Comparison of ENCODE assay signal across 1 mouse cellular context in genomic region chr2:174463370-174463769, GRCm38 (mm10).
TF ChIP-seq lines count a peak whose summit lies in the region.

No protein-coding gene starts in this region.

TF ChIP-seq in MEL, 35 proteins besides CTCF, POLR2A, EP300 and RAD21:
- TF ChIP-seq ZMIZ1 (IDR thresholded peaks at IDR 0.05; ENCODE audit: low read depth, low read length) (no peak), RCOR1 (IDR thresholded peaks at IDR 0.05; ENCODE audit: low read depth, low read length) (no peak), KAT2A (conservative IDR thresholded peaks at IDR 0.05; ENCODE audit: low read depth, low read length) (no peak), TAL1 (IDR thresholded peaks at IDR 0.05; ENCODE audit: low read length) (no peak), JUND (IDR thresholded peaks at IDR 0.05; ENCODE audit: low read depth, low read length) (no peak), MYC (IDR thresholded peaks at IDR 0.05; ENCODE audit: low read depth, low read length) (no peak), POLR2AphosphoS2 (IDR thresholded peaks at IDR 0.05; ENCODE audit: low read length) (no peak), GATA1 (IDR thresholded peaks at IDR 0.05; ENCODE audit: low read depth, low read length) (no peak), CHD2 (IDR thresholded peaks at IDR 0.05; ENCODE audit: low read length) (no peak), ZKSCAN1 (IDR thresholded peaks at IDR 0.05; ENCODE audit: low read depth, low read length) (no peak), MYB (IDR thresholded peaks at IDR 0.05; ENCODE audit: low read depth, low read length) (no peak), BHLHE40 (IDR thresholded peaks at IDR 0.05; ENCODE audit: borderline replicate concordance, low read depth, low read length) (no peak), UBTF (IDR thresholded peaks at IDR 0.05; ENCODE audit: borderline replicate concordance, insufficient read depth, low read depth, low read length) (no peak), TCF12 (IDR thresholded peaks at IDR 0.05; ENCODE audit: low read depth, low read length) (no peak), NELFE (IDR thresholded peaks at IDR 0.05; ENCODE audit: low read depth, low read length) (no peak)
